Mouse (Mus musculus) CH12.LX (cell line): Measurements from ENCODE around the gene Clcn6. TPM values are rescaled to one million over a fixed set of nuclear protein-coding genes. Genes with fewer than 3 reads are reported as not detected.

Experiments
- DNase-seq: peaks from one replicate; pipeline ENCODE4 v3.0.0-alpha.2; 2013; ENCODE audit errors: extremely low read depth
- H3K27ac ChIP-seq: 2 replicates; pipeline ENCODE4 v1.5.1; 2012; ENCODE audit warnings: low read depth, mild to moderate bottlenecking, control low read depth, moderate library complexity; ENCODE audit not compliant: insufficient read depth
- H3K27me3 ChIP-seq: replicated peaks from 2 replicates; pipeline ENCODE3; 2012; ENCODE audit warnings: inconsistent platforms
- H3K36me3 ChIP-seq, 2 experiments: replicated peaks in 1 of 2; 2 replicates each; pipeline versions ENCODE3 to v1.6.1; 2012; ENCODE audit warnings: inconsistent platforms in 1 of 2, low read length in 1 of 2, mild to moderate bottlenecking in 1 of 2, mixed read lengths in 1 of 2, moderate library complexity in 1 of 2; ENCODE audit not compliant: control insufficient read depth in 1 of 2, insufficient read depth in 1 of 2
- H3K4me1 ChIP-seq, 2 experiments: 2 replicates each; pipeline ENCODE4 v1.6.1; 2012; ENCODE audit warnings: inconsistent platforms in 1 of 2, moderate library complexity in 1 of 2; ENCODE audit not compliant: insufficient read depth in 2 of 2, control insufficient read depth in 1 of 2
- H3K4me2 ChIP-seq: 2 replicates; pipeline ENCODE4 v1.6.1; 2012; ENCODE audit warnings: low read depth, mild to moderate bottlenecking, control low read depth; ENCODE audit not compliant: poor library complexity, insufficient read depth, severe bottlenecking
- H3K4me3 ChIP-seq, 3 experiments: fragments of 150-350 bp in 1 of 3; sonication (generic) in 1 of 3; replicated peaks in 1 of 3; 2 replicates each; pipeline versions ENCODE3 to v1.5.1; 2011 to 2012; ENCODE audit warnings: low read depth in 2 of 3, low read length in 2 of 3, mild to moderate bottlenecking in 2 of 3, moderate library complexity in 2 of 3, control low read depth in 1 of 3, improper control_type of control experiment in 1 of 3, inconsistent platforms in 1 of 3, mixed read lengths in 1 of 3; ENCODE audit not compliant: poor library complexity in 1 of 3
- H3K79me2 ChIP-seq: replicated peaks from 2 replicates; pipeline ENCODE4 v1.6.1; 2012; ENCODE audit warnings: mild to moderate bottlenecking, moderate library complexity; ENCODE audit not compliant: control insufficient read depth, poor library complexity, insufficient read depth, severe bottlenecking; ENCODE audit errors: extremely low read depth
- H3K9ac ChIP-seq: 2 replicates; pipeline ENCODE4 v1.6.1; 2012; ENCODE audit warnings: low read depth, mild to moderate bottlenecking, control low read depth, moderate library complexity; ENCODE audit not compliant: insufficient read depth
- H3K9me3 ChIP-seq: replicated peaks from 2 replicates; pipeline ENCODE3; 2012; ENCODE audit warnings: low read length, inconsistent platforms, mixed read lengths
- CHD2 ChIP-seq: IDR thresholded peaks from 2 replicates; pipeline ENCODE4 v1.6.1; 2011; ENCODE audit warnings: low read length, improper control_type of control experiment
- CTCF ChIP-seq, 2 experiments: IDR thresholded peaks in 1 of 2; conservative IDR thresholded peaks in 1 of 2; 2 replicates each; pipeline ENCODE4 v1.5.1; 2011 to 2012; ENCODE audit warnings: low read depth in 2 of 2, low read length in 2 of 2, improper control_type of control experiment in 1 of 2, inconsistent platforms in 1 of 2, mild to moderate bottlenecking in 1 of 2, moderate library complexity in 1 of 2
- ELF1 ChIP-seq: IDR thresholded peaks from 2 replicates; pipeline ENCODE4 v1.6.1; 2014; ENCODE audit warnings: low read depth, mild to moderate bottlenecking, inconsistent platforms, low read length, improper control_type of control experiment
- GABPA ChIP-seq: IDR thresholded peaks from 2 replicates; pipeline ENCODE4 v1.6.1; 2012; ENCODE audit warnings: low read depth, low read length, improper control_type of control experiment, inconsistent platforms; ENCODE audit not compliant: insufficient replicate concordance
- IRF4 ChIP-seq: IDR thresholded peaks from 2 replicates; pipeline ENCODE4 v1.6.1; 2014; ENCODE audit warnings: low read depth, mild to moderate bottlenecking, inconsistent platforms, low read length, improper control_type of control experiment
- KAT2A ChIP-seq: IDR thresholded peaks from 2 replicates; pipeline ENCODE4 v1.6.1; 2012; ENCODE audit warnings: low read length, improper control_type of control experiment, inconsistent platforms; ENCODE audit not compliant: insufficient replicate concordance
- MAZ ChIP-seq: IDR thresholded peaks from 2 replicates; pipeline ENCODE4 v1.6.1; 2012; ENCODE audit warnings: low read depth, mild to moderate bottlenecking, inconsistent platforms, low read length, improper control_type of control experiment, moderate library complexity
- MEF2A ChIP-seq: IDR thresholded peaks from 2 replicates; pipeline ENCODE4 v1.6.1; 2014; ENCODE audit warnings: low read depth, mild to moderate bottlenecking, inconsistent platforms, low read length, improper control_type of control experiment, borderline replicate concordance
- TCF12 ChIP-seq: IDR thresholded peaks from 2 replicates; pipeline ENCODE4 v1.6.1; 2014; ENCODE audit warnings: low read depth, mild to moderate bottlenecking, inconsistent platforms, low read length, improper control_type of control experiment
- USF1 ChIP-seq: IDR thresholded peaks from 2 replicates; pipeline ENCODE4 v1.6.1; 2014; ENCODE audit warnings: low read depth, mild to moderate bottlenecking, inconsistent platforms, low read length, improper control_type of control experiment
- dilution Hi-C: fragments of 300-500 bp; cut with MboI; formaldehyde crosslinking; loops from 2 replicates; pipeline ENCODE4 v1.14.3; 2020; ENCODE audit warnings: low sequenced_read_pairs; ENCODE audit not compliant: extremely low pct_unique_long_range_greater_than_20kb, extremely low pct_ligation_motif_present
- in situ Hi-C: fragments of 300-500 bp; cut with MboI; formaldehyde crosslinking; loops from 3 replicates; pipeline ENCODE4 v1.14.3; 2019; ENCODE audit warnings: low sequenced_read_pairs, low pct_ligation_motif_present, low pct_unique_long_range_greater_than_20kb, mixed read lengths
- polyA plus RNA-seq: library from polyadenylated mRNA; unstranded; fragments of >175 nt; gene quantifications from 2 replicates; pipeline ENCODE4 v1.2.1, GENCODE M21; 2012; ENCODE audit warnings: low read depth; ENCODE audit not compliant: insufficient read length
- total RNA-seq, 2 experiments: library from RNA; depleted of rRNA; stranded (reverse); fragments of 300-350 nt in 1 of 2; fragments of >200 nt in 1 of 2; gene quantifications; 2 replicates each; pipeline ENCODE4 v1.2.3; 2012 to 2014

Gene Clcn6
- total and polyA plus RNA-seq, 3 experiments: 4.8 to 10.6 (median 5.7) TPM

DNA sequence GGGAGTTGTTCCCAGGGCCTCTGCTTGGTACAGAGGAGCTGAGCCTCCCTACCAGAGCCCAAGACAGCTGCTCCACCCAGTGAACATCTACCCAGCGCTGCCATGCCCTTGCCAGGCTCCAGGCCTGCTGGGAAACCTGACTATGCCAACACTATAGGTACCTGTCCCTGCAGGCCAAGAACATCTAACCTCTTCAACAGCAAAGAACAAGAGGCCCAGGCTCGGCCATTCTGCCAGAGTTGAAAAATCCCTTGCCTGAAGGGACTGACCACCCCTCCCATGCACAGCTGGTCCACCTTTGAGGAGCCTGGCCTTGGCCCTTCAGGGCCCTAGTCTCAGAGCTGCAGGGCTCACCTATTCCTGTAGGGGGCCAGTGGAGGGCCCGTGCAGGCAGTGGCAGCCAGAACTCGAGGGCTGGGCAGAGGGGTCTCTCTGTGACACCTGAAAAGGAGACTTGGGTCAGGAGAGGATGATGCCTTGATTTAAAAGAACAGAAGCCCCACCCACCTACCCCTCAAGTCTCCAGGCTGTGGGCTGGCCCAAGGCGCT, 19.1 kb upstream of the Clcn6 start:
- dilution Hi-C loops (no loop called here), in situ Hi-C loops (no loop called here)
- TF ChIP-seq CTCF (conservative IDR thresholded peaks at IDR 0.05 in 1 of 2, IDR thresholded peaks at IDR 0.05 in 1 of 2; ENCODE audit: low read depth in 2 of 2, low read length in 2 of 2) (peak in 1 of 2 experiments; percentile 39; a peak in 2 of 4 replicates), CHD2 (no peak), ELF1 (no peak)
- no peaks in the 10 kb centered on the region for H3K27me3 ChIP-seq
- no peaks in the 10 kb centered on the region for H3K9me3 ChIP-seq
- no peak for DNase-seq
- H3K36me3 ChIP-seq: peaks cover 65 to 78% of the 10 kb centered on the region in 2 experiments
- H3K79me2 ChIP-seq: no peaks in the 10 kb centered on the region
- H3K4me1 ChIP-seq: peaks cover 5 to 32% of the 10 kb centered on the region in 2 experiments; a peak in 3 of 4 replicates
- H3K4me3 ChIP-seq: no peak overlapping the region
- no peak overlapping the region for H3K27ac ChIP-seq
- no peak overlapping the region for H3K9ac ChIP-seq
- no peak overlapping the region for H3K4me2 ChIP-seq

DNA sequence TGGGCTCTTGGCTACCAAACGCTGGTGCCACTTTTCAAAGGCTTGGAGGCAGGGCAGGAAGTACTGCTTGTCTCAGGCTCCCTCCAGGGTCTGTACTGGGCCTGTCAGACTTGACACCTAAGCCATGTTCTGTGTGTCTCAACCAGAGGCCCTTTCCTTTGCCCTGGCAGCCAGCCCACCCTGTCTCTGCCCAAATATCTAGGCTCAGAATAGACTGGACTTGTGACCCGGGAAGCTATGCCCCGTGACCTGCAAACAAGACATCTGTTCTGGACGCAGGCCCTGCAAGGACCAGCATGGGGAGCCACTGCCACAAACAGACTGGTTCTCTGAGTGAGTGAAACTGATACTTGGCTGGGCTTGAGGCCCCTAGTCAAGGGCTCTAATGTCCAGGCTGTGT, 18.2 kb upstream of the Clcn6 start:
- Histone ChIP-seq H3K79me2 (no peaks in the 10 kb centered on the region), H3K4me1 (peaks cover 5 to 27% of the 10 kb centered on the region in 2 experiments; a peak in 3 of 4 replicates), H3K9ac (no peak overlapping the region), H3K9me3 (no peaks in the 10 kb centered on the region), H3K27ac (no peak overlapping the region), H3K4me2 (no peak overlapping the region), H3K4me3 (no peak overlapping the region), H3K36me3 (peaks cover 75 to 87% of the 10 kb centered on the region in 2 experiments), H3K27me3 (no peaks in the 10 kb centered on the region)
- dilution Hi-C loops (no loop called here), in situ Hi-C loops (no loop called here)
- no peak for DNase-seq
- TF ChIP-seq TCF12 (0 out of 2 replicates have a peak, but pooled peaks have one; percentile 14), MAZ (no peak), USF1 (no peak), IRF4 (peak; percentile 39; the same call in 1 of the 2 replicates), GABPA (no peak), MEF2A (no peak)

DNA sequence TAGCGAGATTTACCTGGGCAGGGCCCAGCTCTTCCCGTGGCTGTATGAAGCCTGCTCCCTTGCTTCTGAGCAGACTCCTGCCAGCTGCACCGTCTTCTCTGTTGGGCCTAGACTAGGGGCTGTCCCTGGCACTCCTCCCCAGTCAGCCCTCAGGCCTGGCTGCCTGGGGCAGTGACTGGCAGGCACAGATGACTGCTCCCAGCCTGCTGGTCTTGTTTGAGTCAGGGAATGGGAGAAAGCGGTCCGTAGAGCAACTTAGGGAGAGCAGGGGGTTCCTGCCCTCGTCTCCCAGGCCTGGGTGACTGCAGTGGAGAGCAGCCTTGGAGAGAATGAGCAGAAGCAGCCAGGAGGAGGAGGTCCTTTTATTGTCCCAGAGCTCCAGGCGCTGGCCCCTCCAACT, 17.6 kb upstream of the Clcn6 start:
- in situ Hi-C loops (no loop called here), dilution Hi-C loops (no loop called here)
- H3K79me2 ChIP-seq: no peaks in the 10 kb centered on the region
- TF ChIP-seq KAT2A: no peak
- DNase-seq: no peak
- H3K36me3 ChIP-seq: peaks cover 80 to 93% of the 10 kb centered on the region in 2 experiments
- H3K27me3 ChIP-seq: no peaks in the 10 kb centered on the region
- H3K4me1 ChIP-seq: peaks cover 5 to 26% of the 10 kb centered on the region in 2 experiments; a peak in 3 of 4 replicates
- H3K9ac ChIP-seq: no peak overlapping the region
- no peak overlapping the region for H3K4me3 ChIP-seq
- no peak overlapping the region for H3K27ac ChIP-seq
- no peak overlapping the region for H3K4me2 ChIP-seq
- no peaks in the 10 kb centered on the region for H3K9me3 ChIP-seq
